Mouse (Mus musculus): ENCODE data around the gene Cox7a2l. TPM values are rescaled to one million over a fixed set of nuclear protein-coding genes. Genes with fewer than 3 reads are reported as not detected.

The Cox7a2l gene
- polyA plus RNA-seq (2015; fragmentation: Nextera tagmentation; extraction: Ambion mirVana), result 172 and 176 TPM in 2 replicates

GRCm38 (mm10) chr17:83517280-83518015 is at the start of gene Cox7a2l:
Gene Cox7a2l (minus strand): TSS chr17:83517330.
- H3K4me2 ChIP-seq, result no peak within 1 kb of the TSS
- 94% methylated on average over 8 of the region's 8 CpGs for WGBS
- no peaks in the 10 kb centered on the region for H3K36me3 ChIP-seq (replicated peaks)
- no peaks in the 10 kb centered on the region for H3K9me3 ChIP-seq
- ATAC-seq (replicated peaks), result no peak
- peaks cover 20% of the 10 kb centered on the region for H3K4me1 ChIP-seq
- H3K27ac ChIP-seq, result no peak within 1 kb of the TSS
- no peak within 1 kb of the TSS for H3K9ac ChIP-seq
- H3K4me3 ChIP-seq, result no peak within 1 kb of the TSS
- H3K27me3 ChIP-seq (replicated peaks), result no peaks in the 10 kb centered on the region

GRCm38 (mm10) chr17:83565506-83565905 is 48.4 kb upstream of the Cox7a2l start:
- WGBS, result 52% methylated on average over 4 of the region's 4 CpGs

GRCm38 (mm10) chr17:83564119-83564820 is 47.1 kb upstream of the Cox7a2l start:
- no peak for ATAC-seq (replicated peaks)

More at GRCm38 (mm10) chr17:83565506-83565905, 48.4 kb upstream of the Cox7a2l start:
- no peak overlapping the region for H3K27ac ChIP-seq
- H3K9ac ChIP-seq, result no peak overlapping the region
- H3K27me3 ChIP-seq (replicated peaks), result no peaks in the 10 kb centered on the region
- no peak overlapping the region for H3K4me2 ChIP-seq
- ATAC-seq (replicated peaks), result peak; percentile 64; the same call in 1 of the 2 replicates
- H3K36me3 ChIP-seq (replicated peaks), result no peaks in the 10 kb centered on the region
- no peaks in the 10 kb centered on the region for H3K9me3 ChIP-seq
- no peaks in the 10 kb centered on the region for H3K4me1 ChIP-seq
- H3K4me3 ChIP-seq, result no peak overlapping the region

GRCm38 (mm10) chr17:83563703-83564111 is 46.6 kb upstream of the Cox7a2l start:
- ATAC-seq (replicated peaks), result 0 out of 2 replicates have a peak, but pooled peaks have one; percentile 27
- H3K4me1 ChIP-seq, result no peaks in the 10 kb centered on the region

More at GRCm38 (mm10) chr17:83564119-83564820, 47.1 kb upstream of the Cox7a2l start:
- no peaks in the 10 kb centered on the region for H3K27me3 ChIP-seq (replicated peaks)
- WGBS, result 66% methylated on average over 12 of the region's 12 CpGs
- no peaks in the 10 kb centered on the region for H3K4me1 ChIP-seq
- no peaks in the 10 kb centered on the region for H3K36me3 ChIP-seq (replicated peaks)
- no peak overlapping the region for H3K9ac ChIP-seq
- H3K27ac ChIP-seq, result no peak overlapping the region
- no peaks in the 10 kb centered on the region for H3K9me3 ChIP-seq
- H3K4me3 ChIP-seq, result no peak overlapping the region
- H3K4me2 ChIP-seq, result no peak overlapping the region

DNA sequence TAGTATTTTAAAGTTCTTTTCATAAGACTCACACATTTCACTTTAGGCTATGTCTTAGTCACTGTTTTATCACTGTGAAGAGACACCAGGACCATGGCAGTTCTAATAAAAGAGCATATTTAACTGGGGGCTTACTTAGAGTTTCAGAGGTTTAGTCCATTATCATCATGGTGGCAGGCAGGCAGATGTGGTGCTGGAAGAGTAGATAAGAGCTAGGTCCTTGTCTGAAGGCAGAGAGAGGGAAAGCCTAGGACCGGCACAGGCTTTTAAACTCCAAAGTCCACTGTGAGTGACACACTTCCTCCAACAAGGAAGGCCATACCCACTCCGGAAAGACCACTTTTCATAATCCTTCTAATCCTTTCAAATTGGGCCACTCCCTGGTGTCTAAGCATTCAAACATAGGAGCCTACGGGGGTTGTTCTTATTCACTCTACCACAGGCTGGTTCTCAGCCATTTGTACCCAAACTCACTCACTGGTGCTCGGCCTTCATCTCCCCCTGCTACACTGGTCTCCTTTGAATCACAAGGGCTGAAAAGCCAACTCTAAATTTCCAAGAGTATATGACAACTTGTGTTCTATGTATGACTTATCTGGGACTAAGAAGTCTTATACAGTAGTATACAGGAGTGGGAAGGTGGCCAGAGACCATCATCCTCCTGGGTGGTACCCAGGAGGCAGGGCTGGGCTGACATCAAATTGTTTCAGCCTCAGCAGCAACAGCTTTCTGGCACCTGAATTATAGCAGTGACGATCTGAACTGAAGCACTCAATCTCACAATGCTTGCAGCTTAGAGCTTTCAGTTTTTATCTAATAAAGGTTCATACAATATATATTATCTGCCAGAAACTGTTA is 45.3 kb upstream of the Cox7a2l start:
- no peak overlapping the region for H3K9ac ChIP-seq
- no peaks in the 10 kb centered on the region for H3K4me1 ChIP-seq
- no peaks in the 10 kb centered on the region for H3K27me3 ChIP-seq (replicated peaks)
- H3K9me3 ChIP-seq, result no peaks in the 10 kb centered on the region
- ATAC-seq (replicated peaks), result no peak
- H3K4me2 ChIP-seq, result no peak overlapping the region
- H3K27ac ChIP-seq, result no peak overlapping the region
- no peaks in the 10 kb centered on the region for H3K36me3 ChIP-seq (replicated peaks)
- WGBS, result 91% methylated on average over 5 of the region's 5 CpGs
- H3K4me3 ChIP-seq, result no peak overlapping the region

More at GRCm38 (mm10) chr17:83563703-83564111, 46.6 kb upstream of the Cox7a2l start:
- no peaks in the 10 kb centered on the region for H3K36me3 ChIP-seq (replicated peaks)
- H3K4me2 ChIP-seq, result no peak overlapping the region
- no peak overlapping the region for H3K9ac ChIP-seq
- H3K9me3 ChIP-seq, result no peaks in the 10 kb centered on the region
- H3K27ac ChIP-seq, result no peak overlapping the region
- H3K4me3 ChIP-seq, result no peak overlapping the region
- H3K27me3 ChIP-seq (replicated peaks), result no peaks in the 10 kb centered on the region
- WGBS, result 53% methylated on average over 10 of the region's 10 CpGs

DNA sequence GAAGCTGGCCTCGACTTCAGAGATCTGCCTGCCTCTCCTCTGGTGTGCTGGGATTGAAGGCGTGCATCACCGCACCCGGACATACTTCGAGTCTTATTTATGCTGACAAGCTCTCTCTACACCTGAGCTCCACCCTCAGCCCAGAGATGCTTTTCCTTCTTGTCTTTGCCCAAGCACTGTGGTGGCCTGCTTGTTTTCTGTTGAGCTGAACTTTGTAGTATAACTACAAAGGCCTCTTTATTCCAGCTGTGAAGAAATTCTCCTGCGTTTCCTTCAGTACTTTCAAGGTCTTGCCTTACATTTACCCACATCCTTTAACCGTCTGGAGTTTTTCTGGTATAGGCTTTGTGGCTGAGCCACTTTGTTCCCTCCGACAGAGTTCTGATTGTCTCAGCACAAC is 42.0 kb upstream of the Cox7a2l start:
- Histone ChIP-seq H3K27ac (no peak overlapping the region), H3K9ac (no peak overlapping the region), H3K4me2 (no peak overlapping the region), H3K4me3 (no peak overlapping the region), H3K27me3 (replicated peaks) (no peaks in the 10 kb centered on the region), H3K9me3 (no peaks in the 10 kb centered on the region), H3K4me1 (no peaks in the 10 kb centered on the region), H3K36me3 (replicated peaks) (no peaks in the 10 kb centered on the region)
- 47% methylated on average over 8 of the region's 8 CpGs for WGBS
- no peak for ATAC-seq (replicated peaks)

DNA sequence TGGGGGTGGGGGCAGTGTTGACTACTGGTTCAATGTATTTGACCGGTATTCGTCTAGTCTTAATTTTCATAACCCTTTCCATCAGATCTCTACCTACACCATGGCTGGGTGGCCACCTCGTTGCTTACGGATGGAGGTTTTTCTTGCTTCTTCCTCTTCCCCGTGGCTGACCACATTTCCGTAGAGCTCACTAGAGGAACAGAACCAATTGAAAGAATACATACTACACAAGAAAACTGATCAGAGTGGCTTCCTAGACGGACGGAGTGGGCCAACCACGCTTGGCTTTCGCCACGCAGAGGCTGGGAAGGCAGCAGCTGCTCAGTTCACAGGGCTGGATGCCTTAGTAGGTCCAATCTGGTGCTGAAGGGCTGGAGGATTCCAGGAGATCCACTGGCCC is 38.7 kb upstream of the Cox7a2l start:
- ATAC-seq (replicated peaks), result no peak
- no peak overlapping the region for H3K4me3 ChIP-seq
- H3K36me3 ChIP-seq (replicated peaks), result no peaks in the 10 kb centered on the region
- no peak overlapping the region for H3K9ac ChIP-seq
- no peak overlapping the region for H3K27ac ChIP-seq
- no peaks in the 10 kb centered on the region for H3K9me3 ChIP-seq
- no peaks in the 10 kb centered on the region for H3K27me3 ChIP-seq (replicated peaks)
- H3K4me1 ChIP-seq, result no peaks in the 10 kb centered on the region
- WGBS, result 96% methylated on average over 11 of the region's 11 CpGs
- no peak overlapping the region for H3K4me2 ChIP-seq

DNA sequence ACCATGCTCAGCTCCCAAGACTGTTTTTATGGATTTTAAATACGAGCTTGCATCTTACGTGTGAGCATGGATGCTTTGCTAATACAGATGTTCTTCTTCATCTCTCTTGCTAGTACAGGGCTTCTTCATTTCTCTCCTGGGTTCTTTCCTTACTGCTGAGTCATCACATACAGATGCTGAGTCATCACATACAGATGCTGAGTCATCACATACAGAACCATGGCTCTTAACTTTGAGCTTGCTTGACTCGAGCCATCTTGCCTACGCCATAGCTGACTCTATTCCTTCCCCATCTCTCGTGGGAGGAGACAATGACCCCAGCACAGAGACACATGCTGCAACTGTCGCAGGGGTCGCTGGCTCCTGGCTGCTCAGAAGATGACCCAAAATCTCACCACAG is 37.9 kb upstream of the Cox7a2l start:
- Histone ChIP-seq H3K27ac (no peak overlapping the region), H3K36me3 (replicated peaks) (no peaks in the 10 kb centered on the region), H3K9me3 (no peaks in the 10 kb centered on the region), H3K9ac (no peak overlapping the region), H3K4me2 (no peak overlapping the region), H3K4me1 (no peaks in the 10 kb centered on the region), H3K4me3 (no peak overlapping the region), H3K27me3 (replicated peaks) (no peaks in the 10 kb centered on the region)
- ATAC-seq (replicated peaks), result no peak
- 92% methylated on average over 7 of the region's 7 CpGs for WGBS

GRCm38 (mm10) chr17:83548501-83549233 is 31.5 kb upstream of the Cox7a2l start:
- H3K9me3 ChIP-seq, result no peaks in the 10 kb centered on the region

GRCm38 (mm10) chr17:83547145-83547544 is 30.0 kb upstream of the Cox7a2l start:
- Histone ChIP-seq H3K9ac (no peak overlapping the region), H3K4me2 (no peak overlapping the region), H3K4me3 (no peak overlapping the region), H3K4me1 (peaks cover 33% of the 10 kb centered on the region), H3K27ac (no peak overlapping the region), H3K27me3 (replicated peaks) (peaks cover 8% of the 10 kb centered on the region; the same call in 1 of the 2 replicates), H3K9me3 (no peaks in the 10 kb centered on the region), H3K36me3 (replicated peaks) (no peaks in the 10 kb centered on the region)
- peak; percentile 34; the same call in 1 of the 2 replicates for ATAC-seq (replicated peaks)
- WGBS, result 47% methylated on average over 10 of the region's 10 CpGs

More at GRCm38 (mm10) chr17:83548501-83549233, 31.5 kb upstream of the Cox7a2l start:
- 15% methylated on average over 12 of the region's 12 CpGs for WGBS
- H3K4me3 ChIP-seq, result no peak overlapping the region
- H3K9ac ChIP-seq, result no peak overlapping the region
- H3K4me2 ChIP-seq, result peak overlapping the region; percentile 5
- H3K27ac ChIP-seq, result peak overlapping the region; percentile 48
- H3K36me3 ChIP-seq (replicated peaks), result no peaks in the 10 kb centered on the region
- H3K27me3 ChIP-seq (replicated peaks), result peaks cover 8% of the 10 kb centered on the region; the same call in 1 of the 2 replicates
- ATAC-seq (replicated peaks), result peak; percentile 40; the same call in 1 of the 2 replicates
- H3K4me1 ChIP-seq, result peaks cover 33% of the 10 kb centered on the region
